Mouse (Mus musculus): ENCODE data around the gene Slc25a43.

Slc25a43 gene

DNA sequence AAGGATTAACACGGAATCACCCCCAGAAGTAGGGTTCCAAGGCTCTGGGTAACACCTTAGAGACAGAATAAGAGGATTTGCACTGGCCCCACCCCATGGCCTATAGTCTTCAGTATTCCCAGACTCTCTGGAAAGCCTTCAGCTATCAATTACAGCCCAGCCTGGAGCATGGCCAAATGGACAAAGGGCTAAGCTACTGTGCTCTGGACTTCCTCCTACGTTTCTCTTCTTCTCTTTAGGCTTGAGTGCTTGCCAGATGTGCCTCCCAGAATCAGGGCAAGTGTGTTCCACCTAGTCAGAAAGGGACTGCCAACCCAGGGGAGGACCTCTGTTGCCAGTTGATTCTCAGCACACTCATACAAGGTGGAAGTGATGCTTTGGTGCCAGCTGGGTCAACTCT, 81.6 kb downstream of the Slc25a43 start:
- DNase-seq (ENCODE audit: low spot score): no peak
